Mouse (Mus musculus) brown adipose tissue, adult 24 weeks (tissue): ENCODE data around the gene Col27a1. TPM values are rescaled to one million over a fixed set of nuclear protein-coding genes. Genes with fewer than 3 reads are reported as not detected.

ENCODE experiments used
- H3K27ac ChIP-seq: fragments of 200-500 bp; replicated peaks from 2 replicates; pipeline ENCODE4 v1.5.1; 2012; ENCODE audit warnings: low read depth, mild to moderate bottlenecking, low read length
- H3K4me1 ChIP-seq: fragments of 200-500 bp; 2 replicates; pipeline ENCODE4 v1.6.1; 2012; ENCODE audit warnings: low read length, mixed read lengths; ENCODE audit not compliant: control insufficient read depth, insufficient read depth, insufficient read length
- H3K4me3 ChIP-seq: fragments of 200-500 bp; 2 replicates; pipeline ENCODE4 v1.5.1; 2012; ENCODE audit warnings: low read depth, mild to moderate bottlenecking, low read length, moderate library complexity; ENCODE audit not compliant: insufficient read depth
- polyA plus RNA-seq: library from polyadenylated mRNA; stranded (reverse); fragments of >200 nt; gene quantifications from 2 replicates; pipeline ENCODE4 v1.2.4, GENCODE M21; 2012; ENCODE audit not compliant: missing spikeins, insufficient read depth, insufficient read length

Gene Col27a1
- polyA plus RNA-seq, 1 experiment, result 11.7 TPM

DNA sequence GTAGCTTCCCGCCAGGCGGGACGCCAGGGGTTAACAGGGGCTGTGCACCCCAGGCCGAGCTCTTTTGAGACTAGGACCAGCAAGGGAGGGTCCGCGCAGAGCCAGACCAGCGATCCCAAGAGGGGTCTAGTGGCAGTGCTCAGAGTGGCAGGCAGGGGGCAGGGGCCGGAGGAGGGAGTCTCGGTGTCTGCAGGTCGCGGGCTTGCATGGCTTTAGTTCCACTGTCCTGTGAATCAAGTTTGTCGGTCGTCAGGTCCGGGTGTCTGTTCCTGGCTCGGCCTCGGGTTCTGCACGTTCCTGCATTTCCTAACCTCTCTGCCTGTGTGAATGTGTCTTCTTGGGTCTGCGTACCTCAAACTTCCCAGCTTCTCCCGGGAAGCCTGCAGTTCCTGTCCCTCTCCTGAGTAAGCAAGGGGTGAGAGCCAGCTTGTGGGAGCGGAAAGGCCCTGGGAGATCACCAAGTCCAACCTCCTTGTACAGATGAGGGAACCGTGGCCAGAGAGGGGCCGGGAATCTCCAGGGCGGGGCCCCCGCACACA is 2.3 kb downstream of the Col27a1 start:
- H3K27ac ChIP-seq, result peak overlapping the region; percentile 63
- H3K4me3 ChIP-seq, result peak overlapping the region; percentile 80
- H3K4me1 ChIP-seq, result peaks cover 8% of the 10 kb centered on the region

DNA sequence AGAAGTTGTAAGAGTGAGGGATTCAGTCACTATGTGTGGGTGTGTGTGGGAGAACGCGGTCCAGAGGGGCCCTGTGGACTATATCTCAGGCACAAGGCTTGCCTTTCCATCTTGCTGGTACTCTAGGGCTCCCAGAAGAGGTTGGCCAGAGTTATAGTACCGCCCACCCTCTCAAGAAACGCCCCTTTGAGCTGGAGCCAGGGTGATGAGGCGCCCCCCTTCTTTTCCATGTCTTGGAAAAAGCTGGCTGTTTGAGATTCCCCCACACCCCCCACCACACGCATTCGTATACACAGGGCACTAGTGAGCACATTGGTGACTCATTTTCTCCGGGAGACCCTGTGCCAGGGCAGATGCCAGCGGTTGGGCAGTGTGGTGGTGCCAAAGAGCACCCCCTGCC is 2.8 kb downstream of the Col27a1 start:
- H3K27ac ChIP-seq, result peak overlapping the region; percentile 63
- peak overlapping the region; percentile 80 for H3K4me3 ChIP-seq
- H3K4me1 ChIP-seq, result peaks cover 8% of the 10 kb centered on the region

DNA sequence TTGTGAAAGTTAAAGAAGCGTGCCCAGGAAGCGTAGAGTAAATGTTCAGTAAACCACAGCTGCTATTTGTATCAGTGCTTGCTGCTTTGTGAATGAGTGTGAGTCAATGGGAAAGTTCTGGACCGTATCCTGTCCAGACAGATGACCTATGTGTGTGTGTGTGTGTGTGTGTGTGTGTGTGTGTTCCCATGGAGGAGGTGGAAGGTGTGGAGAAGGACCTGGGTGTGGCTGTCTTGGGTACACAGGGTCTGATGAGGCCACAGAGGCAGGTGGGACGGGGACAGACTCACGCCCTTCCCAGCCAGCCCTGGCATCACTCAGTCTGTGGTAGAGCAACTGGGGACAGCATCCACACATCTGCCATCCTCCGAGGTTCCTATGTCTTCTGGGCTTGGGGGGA is 3.7 kb downstream of the Col27a1 start:
- H3K4me1 ChIP-seq, result peaks cover 8% of the 10 kb centered on the region
- peak overlapping the region; percentile 80 for H3K4me3 ChIP-seq
- peak overlapping the region; percentile 40 for H3K27ac ChIP-seq

DNA sequence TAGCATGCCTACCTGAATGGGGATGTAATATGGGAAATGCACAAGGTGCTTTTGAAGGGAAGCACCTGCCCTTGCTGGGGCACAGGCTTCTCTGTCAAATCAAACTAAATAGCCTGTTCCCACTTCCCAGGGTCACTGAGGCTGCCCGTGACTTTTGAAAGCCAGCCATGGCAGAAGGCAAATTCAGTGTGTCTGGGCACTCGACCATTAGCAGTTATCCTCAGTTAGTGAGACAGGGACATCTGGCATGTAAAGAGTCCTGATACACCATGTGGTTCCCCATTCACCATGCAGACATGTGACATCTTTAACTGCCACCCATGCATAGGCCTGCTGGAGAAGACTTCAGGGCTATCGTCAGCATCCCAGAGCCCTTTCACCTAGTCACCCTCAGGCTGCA is 5.3 kb downstream of the Col27a1 start:
- Histone ChIP-seq H3K4me3 (no peak overlapping the region), H3K27ac (no peak overlapping the region), H3K4me1 (peaks cover 8% of the 10 kb centered on the region)

GRCm38 (mm10) chr4:63219635-63220034 is 5.8 kb downstream of the Col27a1 start:
- H3K27ac ChIP-seq, result no peak overlapping the region
- H3K4me1 ChIP-seq, result peaks cover 8% of the 10 kb centered on the region
- no peak overlapping the region for H3K4me3 ChIP-seq

DNA sequence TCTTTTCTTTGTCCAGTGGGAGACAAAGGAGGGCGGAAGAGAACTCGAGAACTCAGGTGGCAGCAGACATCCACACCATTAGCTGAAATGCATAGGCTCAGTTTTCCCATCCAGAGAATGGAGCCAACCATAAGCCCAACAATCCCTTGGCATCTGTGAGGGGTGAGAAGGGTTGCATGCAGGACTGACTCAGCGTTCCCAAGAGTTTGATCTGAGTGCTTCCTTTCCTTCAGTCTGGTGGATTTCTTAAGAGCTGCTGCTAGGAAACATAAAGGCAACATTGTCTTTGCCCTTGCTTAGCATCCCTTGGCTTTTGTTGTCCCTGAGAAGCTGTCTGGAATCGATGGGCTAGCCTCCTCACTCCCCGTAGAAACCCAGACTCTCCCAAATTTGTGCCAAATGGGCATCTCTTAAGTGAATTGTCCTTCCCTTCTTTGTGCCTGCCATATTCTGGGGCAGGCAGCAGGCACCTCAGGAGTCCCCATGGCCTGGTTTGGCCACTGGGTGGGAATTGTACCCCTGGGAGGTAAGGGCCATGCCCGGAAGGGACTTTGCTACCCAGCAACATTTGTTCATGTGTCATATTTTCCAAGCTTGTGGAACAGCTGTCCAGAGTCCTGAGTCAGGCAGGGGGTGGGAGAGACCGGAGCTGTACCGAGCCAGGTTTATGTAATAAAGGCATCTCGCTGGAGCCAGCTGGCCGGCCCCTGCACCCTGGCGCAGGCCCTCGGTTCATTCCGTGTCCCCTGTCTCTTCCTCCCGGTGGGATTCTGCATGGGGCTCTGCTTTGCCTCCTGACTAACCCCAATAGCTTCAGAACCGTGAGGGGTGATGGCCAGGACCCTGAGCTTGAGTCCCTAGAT is 7.5 kb downstream of the Col27a1 start:
- Histone ChIP-seq H3K27ac (peak overlapping the region; percentile 49), H3K4me3 (no peak overlapping the region), H3K4me1 (peaks cover 8% of the 10 kb centered on the region)

- no peak overlapping the region for H3K4me3 ChIP-seq
- peaks cover 8% of the 10 kb centered on the region for H3K4me1 ChIP-seq
- H3K27ac ChIP-seq, result peak overlapping the region; percentile 36; the same call in 1 of the 2 replicates
Observed at GRCm38 (mm10) chr4:63222246-63222645, 8.4 kb downstream of the Col27a1 start.

GRCm38 (mm10) chr4:63225373-63225772 is 11.6 kb downstream of the Col27a1 start:
- H3K27ac ChIP-seq, result no peak overlapping the region
- no peak overlapping the region for H3K4me3 ChIP-seq
- no peaks in the 10 kb centered on the region for H3K4me1 ChIP-seq

DNA sequence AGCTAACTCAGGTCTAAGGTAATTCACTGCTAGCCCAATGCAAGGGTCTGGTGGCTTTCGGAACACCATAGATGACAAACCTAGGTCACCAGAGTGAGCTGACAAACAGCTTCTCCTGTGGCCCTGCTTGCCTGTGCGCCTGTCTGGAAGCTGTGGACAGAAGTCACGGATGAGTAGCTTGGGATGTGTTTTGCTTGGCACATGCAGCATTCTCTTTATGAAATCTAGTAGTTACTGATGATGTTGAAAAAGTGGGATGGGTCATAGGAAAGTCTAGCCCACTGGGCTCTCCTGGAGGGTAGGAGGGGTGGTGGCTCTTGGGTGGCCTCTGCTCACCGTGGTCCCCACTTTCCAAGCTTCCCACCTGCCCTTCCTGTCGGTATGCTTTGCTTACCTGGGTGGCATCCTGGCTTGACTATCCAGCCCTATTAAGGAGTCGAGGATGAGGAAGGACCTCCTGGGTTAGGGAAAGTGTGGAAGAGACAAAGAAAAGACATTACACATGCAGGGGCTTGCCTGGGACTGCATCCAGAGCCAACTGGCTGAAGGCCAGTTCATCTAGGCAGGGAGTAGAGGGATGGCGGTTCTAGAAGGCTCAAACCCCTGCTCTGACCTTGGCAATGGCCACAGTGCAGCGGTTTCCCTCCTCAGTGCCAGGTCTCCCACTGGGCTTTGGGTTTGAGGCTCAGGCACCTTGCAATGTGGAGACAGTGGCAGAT is 12.5 kb downstream of the Col27a1 start:
- Histone ChIP-seq H3K4me1 (no peaks in the 10 kb centered on the region), H3K4me3 (no peak overlapping the region), H3K27ac (no peak overlapping the region)

DNA sequence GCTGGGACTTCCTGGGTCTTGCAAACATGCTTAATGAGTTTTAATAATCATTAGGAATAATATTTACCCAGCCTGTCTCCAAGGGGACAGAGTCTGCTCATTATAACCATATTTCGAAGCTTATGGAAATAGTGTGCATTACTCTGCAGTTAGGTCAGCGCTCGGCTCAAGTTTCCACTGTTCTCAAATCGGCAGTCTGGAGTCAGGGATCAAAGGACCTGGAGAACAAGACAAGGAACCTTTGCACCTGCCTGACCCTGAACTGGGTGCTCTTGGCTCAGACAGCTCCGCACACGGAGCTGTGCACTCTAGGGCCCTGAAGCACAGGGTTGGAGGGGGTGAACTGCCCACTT is 13.1 kb downstream of the Col27a1 start:
- H3K4me1 ChIP-seq, result no peaks in the 10 kb centered on the region
- no peak overlapping the region for H3K27ac ChIP-seq
- H3K4me3 ChIP-seq, result no peak overlapping the region

- no peak overlapping the region for H3K4me3 ChIP-seq
- H3K4me1 ChIP-seq, result no peaks in the 10 kb centered on the region
- H3K27ac ChIP-seq, result no peak overlapping the region
Observed at GRCm38 (mm10) chr4:63228943-63229342, 15.1 kb downstream of the Col27a1 start.

DNA sequence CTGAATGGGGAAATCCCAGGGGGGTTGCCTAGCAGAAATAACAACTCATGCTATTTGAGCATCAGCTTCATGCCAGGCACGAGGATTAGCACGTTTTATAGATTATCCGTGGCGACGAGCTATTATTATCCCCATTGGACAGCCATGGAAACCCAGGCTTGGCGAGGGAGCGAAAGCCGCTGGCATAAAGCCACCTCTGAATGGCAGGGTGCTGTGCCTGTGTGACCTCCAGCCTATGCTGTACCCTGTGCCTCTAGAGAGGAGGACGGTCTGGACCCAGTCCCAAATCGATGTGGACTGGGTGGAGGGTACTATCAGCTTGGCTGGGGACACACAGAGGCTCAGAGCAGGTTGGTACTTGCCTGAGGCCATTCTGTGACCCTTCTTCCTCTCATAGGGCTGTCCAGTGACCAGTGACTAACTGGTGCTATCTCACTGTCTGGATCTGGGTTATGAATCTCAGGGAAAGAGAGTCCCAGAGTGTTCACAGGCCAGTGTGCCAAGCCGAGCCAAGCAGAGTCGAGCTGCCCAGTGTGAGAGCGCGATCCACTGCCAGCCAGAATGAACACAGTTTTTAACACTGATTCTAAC is 16.3 kb downstream of the Col27a1 start:
- Histone ChIP-seq H3K27ac (no peak overlapping the region), H3K4me1 (no peaks in the 10 kb centered on the region), H3K4me3 (no peak overlapping the region)

DNA sequence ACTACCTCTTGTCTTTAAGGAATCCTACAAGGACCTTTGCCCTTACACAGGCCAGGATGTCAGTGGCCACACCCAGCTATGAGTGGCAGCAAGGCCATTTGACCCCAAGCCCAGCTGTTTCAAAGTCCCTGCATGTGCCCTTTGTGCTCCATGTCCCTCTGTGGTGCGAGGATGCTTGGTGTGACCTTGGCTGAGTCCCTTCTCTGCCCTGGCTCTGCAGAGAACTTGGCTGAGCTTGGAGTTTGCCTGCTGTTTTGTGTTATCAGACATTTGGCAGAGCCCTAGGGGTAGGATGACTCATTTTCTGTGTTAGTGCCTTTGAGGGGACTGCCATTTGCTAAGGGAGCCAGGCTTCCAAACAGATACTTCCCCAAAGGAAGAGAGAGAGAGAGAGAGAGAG is 17.3 kb downstream of the Col27a1 start:
- Histone ChIP-seq H3K4me1 (no peaks in the 10 kb centered on the region), H3K4me3 (no peak overlapping the region), H3K27ac (no peak overlapping the region)

GRCm38 (mm10) chr4:63232542-63233020 is 18.8 kb downstream of the Col27a1 start:
- Histone ChIP-seq H3K27ac (no peak overlapping the region), H3K4me1 (no peaks in the 10 kb centered on the region), H3K4me3 (no peak overlapping the region)
